Mouse (Mus musculus) liver, embryonic 14.5 days (tissue): Measurements from ENCODE around the gene Slc33a1. TPM values are rescaled to one million over a fixed set of nuclear protein-coding genes. Genes with fewer than 3 reads are reported as not detected.

Experiments used
- ATAC-seq: fragments of 200-750 bp; cut with Nextera tagmentation; 2 replicates; pipeline ENCODE4 v1.8.0; 2017; ENCODE audit warnings: moderate number of reproducible peaks, mild to moderate bottlenecking, moderate library complexity; ENCODE audit not compliant: insufficient read depth
- DNase-seq, 3 experiments: peaks; one replicate each; pipeline ENCODE4 v3.0.0-alpha.2; 2012 to 2013; ENCODE audit warnings: low read depth in 3 of 3, low spot score in 3 of 3
- H3K27ac ChIP-seq: fragments of 300-500 bp; sonication (generic); 2 replicates; pipeline ENCODE4 v1.5.1; 2014; ENCODE audit warnings: moderate library complexity, mild to moderate bottlenecking, control low read depth, inconsistent platforms
- H3K27me3 ChIP-seq: fragments of 300-500 bp; sonication (generic); 2 replicates; pipeline ENCODE4 v1.6.1; 2014; ENCODE audit warnings: mild to moderate bottlenecking, low read length, moderate library complexity; ENCODE audit not compliant: control insufficient read depth, insufficient read depth
- H3K36me3 ChIP-seq: fragments of 300-500 bp; sonication (generic); replicated peaks from 2 replicates; pipeline ENCODE4 v1.6.1; 2014; ENCODE audit warnings: low read depth; ENCODE audit not compliant: control insufficient read depth, insufficient read depth
- H3K4me1 ChIP-seq, 2 experiments: fragments of 200-500 bp in 1 of 2; fragments of 300-500 bp in 1 of 2; sonication (generic) in 1 of 2; replicated peaks; 2 replicates each; pipeline ENCODE4 v1.6.1; 2012 to 2014; ENCODE audit warnings: antibody characterized with exemption in 1 of 2, inconsistent platforms in 1 of 2, low read length in 1 of 2; ENCODE audit not compliant: control insufficient read depth in 2 of 2, insufficient read depth in 2 of 2
- H3K4me2 ChIP-seq: fragments of 300-500 bp; sonication (generic); 2 replicates; pipeline ENCODE4 v1.6.1; 2014; ENCODE audit warnings: low read depth, mild to moderate bottlenecking, control low read depth, moderate library complexity
- H3K4me3 ChIP-seq, 2 experiments: fragments of 200-500 bp in 1 of 2; fragments of 300-500 bp in 1 of 2; sonication (generic) in 1 of 2; 2 replicates each; pipeline ENCODE4 v1.5.1; 2012 to 2014; ENCODE audit warnings: low read depth in 2 of 2, low read length in 2 of 2, mild to moderate bottlenecking in 2 of 2, control low read depth in 1 of 2, inconsistent platforms in 1 of 2, moderate library complexity in 1 of 2; ENCODE audit not compliant: insufficient read depth in 1 of 2
- H3K9ac ChIP-seq: fragments of 300-500 bp; sonication (generic); replicated peaks from 2 replicates; pipeline ENCODE4 v1.6.1; 2014; ENCODE audit warnings: mild to moderate bottlenecking, control low read depth, moderate library complexity
- H3K9me3 ChIP-seq: fragments of 300-500 bp; sonication (generic); 2 replicates; pipeline ENCODE4 v1.6.1; 2016; ENCODE audit warnings: low read length, mixed read lengths; ENCODE audit not compliant: control insufficient read depth
- CTCF ChIP-seq: IDR thresholded peaks from 2 replicates; pipeline ENCODE4 v1.5.1; 2016; ENCODE audit warnings: antibody characterized with exemption, low read depth, control low read depth
- EP300 ChIP-seq: IDR thresholded peaks from 2 replicates; pipeline ENCODE4 v1.6.1; 2016; ENCODE audit warnings: antibody characterized with exemption, low read depth
- WGBS: fragments of 180-500 bp; shearing (Covaris S2); extraction: QIAGEN DNeasy Blood & Tissue Kit; methylation state at CpG from one replicate; pipeline ENCODE4 v1.1.7; 2014; ENCODE audit not compliant: insufficient replicate concordance; 5-methylcytosine and 5-hydroxymethylcytosine counted together
- polyA plus RNA-seq, 2 experiments: library from polyadenylated mRNA; depleted of rRNA in 1 of 2; stranded (reverse) in 1 of 2; unstranded in 1 of 2; fragments of >200 nt; fragmentation: Nextera tagmentation in 1 of 2; extraction: Ambion mirVana in 1 of 2; gene quantifications; 2 replicates each; pipeline versions ENCODE4 v1.2.1 to v1.2.3; 2012 to 2014

Slc33a1 gene
- polyA plus RNA-seq, 2 experiments = 6.0 to 9.8 TPM

DNA sequence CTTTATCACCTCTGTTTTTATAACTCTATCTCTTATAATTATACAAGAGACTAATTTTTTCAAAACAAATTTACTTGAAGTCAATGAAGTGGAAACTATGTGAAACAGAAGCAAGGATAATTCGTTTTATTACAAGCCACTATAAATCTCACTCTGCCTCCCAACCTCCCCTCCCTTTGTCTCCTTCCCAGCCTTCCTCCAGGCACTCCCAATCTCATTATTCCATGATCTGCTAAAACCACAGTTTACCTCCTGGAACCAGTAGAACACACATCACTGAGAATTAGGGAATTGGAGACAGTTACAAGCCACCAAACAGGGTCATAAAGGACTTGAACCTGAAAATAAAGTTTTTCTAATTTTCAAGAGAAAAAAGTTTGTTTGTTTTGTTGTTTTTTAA lies 67.4 kb downstream of the Slc33a1 start:
- ATAC-seq (no peak), DNase-seq (no peak)
- TF ChIP-seq CTCF (no peak), EP300 (no peak)

GRCm38 (mm10) chr3:63896303-63896702 lies 68.3 kb downstream of the Slc33a1 start:
- no peak overlapping the region for H3K4me2 ChIP-seq
- no peak overlapping the region for H3K4me3 ChIP-seq
- H3K27me3 ChIP-seq = peaks cover 22% of the 10 kb centered on the region
- no peaks in the 10 kb centered on the region for H3K36me3 ChIP-seq
- TF ChIP-seq EP300 (no peak), CTCF (no peak)
- ATAC-seq (no peak), DNase-seq (no peak)
- H3K9ac ChIP-seq = no peak overlapping the region
- no peaks in the 10 kb centered on the region for H3K9me3 ChIP-seq
- WGBS = 64% methylated on average over 4 of the region's 4 CpGs
- no peak overlapping the region for H3K27ac ChIP-seq
- H3K4me1 ChIP-seq = 0 out of 4 replicates have a peak, but pooled peaks cover 0 to 1% of the 10 kb centered on the region in 2 experiments

More for the DNA sequence above, 67.4 kb downstream of the Slc33a1 start:
- 26% methylated on average over 1 of the region's 1 CpGs for WGBS
- Histone ChIP-seq H3K27me3 (peaks cover 22% of the 10 kb centered on the region), H3K27ac (no peak overlapping the region), H3K4me2 (no peak overlapping the region), H3K36me3 (no peaks in the 10 kb centered on the region), H3K9me3 (no peaks in the 10 kb centered on the region), H3K4me1 (0 out of 4 replicates have a peak, but pooled peaks cover 0 to 1% of the 10 kb centered on the region in 2 experiments), H3K9ac (no peak overlapping the region), H3K4me3 (no peak overlapping the region)

DNA sequence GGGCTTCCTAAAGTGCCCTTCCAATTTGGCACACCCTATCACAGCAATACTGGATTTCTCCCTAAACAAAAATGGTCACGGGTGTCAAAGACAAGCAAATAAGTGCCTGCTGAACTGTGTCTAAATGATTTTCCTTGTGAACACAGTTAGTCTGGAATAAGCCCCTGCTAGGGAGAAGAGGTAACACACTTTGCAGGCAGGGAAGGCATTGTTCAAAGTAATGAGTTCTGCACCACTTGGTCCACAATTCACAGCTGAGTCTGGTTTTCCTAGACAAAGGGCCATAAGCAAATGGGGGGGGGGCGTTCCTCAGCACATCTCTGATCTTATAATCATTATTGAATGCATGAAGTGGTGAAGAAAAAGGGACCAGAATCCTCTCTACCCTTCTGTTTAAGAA lies 68.8 kb downstream of the Slc33a1 start:
- Histone ChIP-seq H3K27me3 (peaks cover 22% of the 10 kb centered on the region), H3K4me2 (no peak overlapping the region), H3K9me3 (no peaks in the 10 kb centered on the region), H3K4me1 (0 out of 4 replicates have a peak, but pooled peaks cover 0 to 1% of the 10 kb centered on the region in 2 experiments), H3K4me3 (no peak overlapping the region), H3K36me3 (no peaks in the 10 kb centered on the region), H3K9ac (no peak overlapping the region), H3K27ac (no peak overlapping the region)
- ATAC-seq = no peak
- WGBS = 56% methylated on average over 2 of the region's 2 CpGs
- DNase-seq = no peak
- TF ChIP-seq EP300 = no peak

DNA sequence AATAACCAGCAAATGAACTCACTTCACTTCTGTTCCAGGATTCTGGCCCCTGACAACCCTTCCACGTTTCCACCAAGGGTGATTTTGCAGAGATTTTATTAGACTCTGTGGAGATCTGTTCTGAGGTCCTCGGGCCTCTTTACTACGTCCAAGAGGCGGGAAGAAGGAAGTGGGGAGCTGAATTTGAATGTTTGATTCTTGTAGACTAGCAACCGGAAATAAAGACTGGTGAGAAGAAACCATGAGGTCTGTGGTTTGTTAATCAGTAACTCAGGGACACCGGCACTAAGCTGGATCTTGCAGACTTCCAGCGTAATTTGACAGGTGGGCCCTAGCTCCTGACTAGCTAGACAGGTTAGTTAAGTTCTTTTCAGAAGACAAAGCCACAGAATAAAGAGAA lies 70.9 kb downstream of the Slc33a1 start:
- DNase-seq (no peak), ATAC-seq (no peak)
- no peaks in the 10 kb centered on the region for H3K9me3 ChIP-seq
- H3K9ac ChIP-seq = no peak overlapping the region
- H3K36me3 ChIP-seq = no peaks in the 10 kb centered on the region
- H3K4me3 ChIP-seq = no peak overlapping the region
- H3K4me1 ChIP-seq = 0 out of 4 replicates have a peak, but pooled peaks cover 0 to 1% of the 10 kb centered on the region in 2 experiments
- TF ChIP-seq EP300 = no peak
- TF ChIP-seq CTCF = no peak
- H3K27ac ChIP-seq = no peak overlapping the region
- no peak overlapping the region for H3K4me2 ChIP-seq
- H3K27me3 ChIP-seq = peaks cover 10% of the 10 kb centered on the region
- WGBS = 10% methylated on average over 7 of the region's 7 CpGs

GRCm38 (mm10) chr3:63892154-63892553 lies 72.4 kb downstream of the Slc33a1 start:
- no peaks in the 10 kb centered on the region for H3K36me3 ChIP-seq
- H3K9me3 ChIP-seq = no peaks in the 10 kb centered on the region
- H3K4me3 ChIP-seq = no peak overlapping the region
- WGBS = 43% methylated on average over 3 of the region's 3 CpGs
- H3K4me2 ChIP-seq = no peak overlapping the region
- no peaks in the 10 kb centered on the region for H3K4me1 ChIP-seq
- H3K27me3 ChIP-seq = no peaks in the 10 kb centered on the region
- TF ChIP-seq CTCF = no peak
- no peak for TF ChIP-seq EP300
- DNase-seq (no peak), ATAC-seq (no peak)
- no peak overlapping the region for H3K9ac ChIP-seq
- no peak overlapping the region for H3K27ac ChIP-seq

Other genes starting within 250 kb of the Slc33a1 start
- 0.06 and 0.11 TPM in 2 replicates for gene Plch1, start 65.3 kb downstream of the Slc33a1 start, polyA plus RNA-seq (2012; rRNA removed)
- 0.05 and 0.14 TPM in 2 replicates for gene Plch1, start 65.3 kb downstream of the Slc33a1 start, polyA plus RNA-seq (2014; fragmentation: Nextera tagmentation; extraction: Ambion mirVana)
- gene E130311K13Rik, start 35.3 kb downstream of the Slc33a1 start, polyA plus RNA-seq (2012; rRNA removed) = 0.65 and 1.1 TPM in 2 replicates
- 1.2 and 1.9 TPM in 2 replicates for gene E130311K13Rik, start 35.3 kb downstream of the Slc33a1 start, polyA plus RNA-seq (2014; fragmentation: Nextera tagmentation; extraction: Ambion mirVana)
- 4.8 and 7.5 TPM in 2 replicates for gene Gmps, start 11.3 kb upstream of the Slc33a1 start, polyA plus RNA-seq (2012; rRNA removed)
- gene Gmps, start 11.3 kb upstream of the Slc33a1 start, polyA plus RNA-seq (2014; fragmentation: Nextera tagmentation; extraction: Ambion mirVana) = 23.1 and 23.4 TPM in 2 replicates
- 0.01 TPM in 2 replicates for gene Vmn2r1, start 116.8 kb upstream of the Slc33a1 start, polyA plus RNA-seq (2012; rRNA removed)
- gene Vmn2r1, start 116.8 kb upstream of the Slc33a1 start, polyA plus RNA-seq (2014; fragmentation: Nextera tagmentation; extraction: Ambion mirVana) = not detected in 2 replicates
- not detected in 2 replicates for gene Vmn2r2, start 177.2 kb upstream of the Slc33a1 start, polyA plus RNA-seq (2012; rRNA removed)
- not detected in 2 replicates for gene Vmn2r2, start 177.2 kb upstream of the Slc33a1 start, polyA plus RNA-seq (2014; fragmentation: Nextera tagmentation; extraction: Ambion mirVana)